ENCODE assay signal across 23 mouse cellular contexts in the genomic region with DNA sequence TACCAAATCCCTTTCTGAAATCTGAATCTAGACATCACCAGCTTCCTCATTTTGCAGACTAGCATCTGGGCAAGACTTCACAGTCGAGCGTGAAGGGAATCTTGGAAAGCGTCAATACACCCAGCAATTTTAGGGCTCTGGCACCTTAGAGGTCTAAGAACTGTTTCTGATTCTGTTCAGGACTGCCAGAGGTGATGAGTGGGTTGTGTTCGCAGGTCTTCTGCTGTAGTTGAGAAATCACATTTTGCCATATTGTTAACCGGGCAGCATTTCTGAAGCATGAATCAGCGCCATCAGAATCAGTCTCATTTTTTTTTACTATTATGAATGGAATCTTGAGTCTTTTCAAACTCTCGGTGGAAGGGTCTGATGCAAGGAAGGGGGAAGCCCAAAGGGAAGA.
DNase-seq lines count a peak whose midpoint lies in the region; ATAC-seq and TF ChIP-seq lines count a peak whose summit lies in the region.
"Had no signal": no experiment of that assay in that cellular context is flagged by ENCODE, and none has a peak within 500 bp of the region (broad histone marks: within the 10 kb centered on the region; RNA-seq: fewer than 3 reads in every experiment).

No protein-coding gene starts in this region.

- no peaks in the 10 kb centered on the region for H3K4me1 ChIP-seq in thymus, adult 2 months (replicated peaks; ENCODE audit: control insufficient read depth, insufficient read depth, low read length)
- H3K4me1 ChIP-seq in midbrain, postnatal 0 days (ENCODE audit: insufficient read depth, low read length) = no peaks in the 10 kb centered on the region
- H3K4me1 ChIP-seq: forebrain, embryonic 12.5 days; hindbrain, embryonic 12.5 days; liver, embryonic 12.5 days; midbrain, embryonic 10.5 days had no signal

- no peak overlapping the region for H3K9ac ChIP-seq in midbrain, postnatal 0 days (replicated peaks; ENCODE audit: low read length, poor library complexity, severe bottlenecking)
- H3K9ac ChIP-seq: embryonic facial prominence, embryonic 12.5 days; forebrain, embryonic 12.5 days; hindbrain, embryonic 12.5 days; limb, embryonic 13.5 days; liver, embryonic 12.5 days had no signal

- H3K27ac ChIP-seq in thymus, adult 2 months (ENCODE audit: control insufficient read depth, insufficient read depth, low read length) = no peak overlapping the region
- H3K27ac ChIP-seq in midbrain, postnatal 0 days (ENCODE audit: low read depth, low read length) = no peak overlapping the region
- H3K27ac ChIP-seq: embryonic facial prominence, embryonic 12.5 days; forebrain, embryonic 12.5 days; hindbrain, embryonic 12.5 days; limb, embryonic 13.5 days; liver, embryonic 12.5 days; midbrain, embryonic 10.5 days had no signal

- no peak overlapping the region for H3K4me2 ChIP-seq in midbrain, postnatal 0 days (ENCODE audit: low read depth, low read length, poor library complexity, severe bottlenecking)
- H3K4me2 ChIP-seq: embryonic facial prominence, embryonic 12.5 days; forebrain, embryonic 12.5 days; hindbrain, embryonic 12.5 days; limb, embryonic 13.5 days; liver, embryonic 12.5 days had no signal

- no peaks in the 10 kb centered on the region for H3K27me3 ChIP-seq in thymus, adult 2 months (ENCODE audit: control insufficient read depth, insufficient read depth, low read length)
- H3K27me3 ChIP-seq in midbrain, postnatal 0 days (ENCODE audit: insufficient read depth, low read length) = no peaks in the 10 kb centered on the region
- H3K27me3 ChIP-seq: embryonic facial prominence, embryonic 12.5 days; forebrain, embryonic 12.5 days; hindbrain, embryonic 12.5 days; limb, embryonic 13.5 days; liver, embryonic 12.5 days had no signal

- peak; percentile 66 for DNase-seq in right cerebral cortex, adult 18-20 months
- no peak for DNase-seq in right cerebral cortex, postnatal 4 days
- DNase-seq in brain, adult 2 months (ENCODE audit: low read depth, low spot score) = peak; percentile 78
- DNase-seq in left cerebral cortex, postnatal 25 days (ENCODE audit: low spot score in 2 of 2) = peak; percentile 30 to 85
- no peak for DNase-seq in thymus, adult 2 months
- no peak for DNase-seq in midbrain, postnatal 0 days (ENCODE audit: low spot score)
- DNase-seq: cerebellum, adult 11-12 months; cerebellum, postnatal 14 days; gastrocnemius, postnatal 36 days; kidney, postnatal 36 days; layer of hippocampus, postnatal 36 days; lung, adult 18-20 months; lung, postnatal 10 days; spleen, adult 18-20 months; thymus, postnatal 14 days had no signal

- no peaks in the 10 kb centered on the region for H3K9me3 ChIP-seq in midbrain, postnatal 0 days (ENCODE audit: low read length)
- H3K9me3 ChIP-seq: embryonic facial prominence, embryonic 12.5 days; forebrain, embryonic 12.5 days; hindbrain, embryonic 12.5 days; limb, embryonic 13.5 days; liver, embryonic 12.5 days; midbrain, embryonic 10.5 days had no signal

- no peak for TF ChIP-seq POLR2A in thymus, adult 2 months (IDR thresholded peaks at IDR 0.05; ENCODE audit: control insufficient read depth, extremely low read depth, insufficient read depth, low read length, poor library complexity)

- intact Hi-C loops in left cerebral cortex, postnatal 25 days (cut with DNase I) = no loop called here

- ATAC-seq in midbrain, postnatal 0 days (ENCODE audit: low FRiP score) = no peak
- no peak for ATAC-seq in granulocyte monocyte progenitor cell, adult 5-6 weeks (replicated peaks; ENCODE audit: poor library complexity, severe bottlenecking)
- ATAC-seq: intestine, postnatal 0 days; liver, embryonic 12.5 days had no signal

- WGBS in thymus, adult 2 months = 79% methylated on average over 7 of the region's 7 CpGs
- 79% methylated on average over 7 of the region's 7 CpGs for WGBS in midbrain, postnatal 0 days

- H3K36me3 ChIP-seq in thymus, adult 2 months (ENCODE audit: control insufficient read depth, insufficient read depth, low read length) = no peaks in the 10 kb centered on the region
- no peaks in the 10 kb centered on the region for H3K36me3 ChIP-seq in midbrain, postnatal 0 days (ENCODE audit: insufficient read depth, low read length)
- H3K36me3 ChIP-seq: embryonic facial prominence, embryonic 12.5 days; forebrain, embryonic 12.5 days; hindbrain, embryonic 12.5 days; limb, embryonic 13.5 days; liver, embryonic 12.5 days; midbrain, embryonic 10.5 days had no signal

- H3K4me3 ChIP-seq in thymus, adult 2 months (ENCODE audit: control insufficient read depth, insufficient read depth, low read length) = no peak overlapping the region
- no peak overlapping the region for H3K4me3 ChIP-seq in midbrain, postnatal 0 days (ENCODE audit: low read depth, low read length)
- H3K4me3 ChIP-seq: embryonic facial prominence, embryonic 12.5 days; forebrain, embryonic 12.5 days; hindbrain, embryonic 12.5 days; limb, embryonic 13.5 days; liver, embryonic 12.5 days; midbrain, embryonic 10.5 days had no signal

- no peak for TF ChIP-seq CTCF in thymus, adult 2 months (IDR thresholded peaks at IDR 0.05; ENCODE audit: borderline replicate concordance, control insufficient read depth, extremely low read depth, insufficient read depth, low read length, poor library complexity)
- no peak for TF ChIP-seq CTCF in midbrain, postnatal 0 days (IDR thresholded peaks at IDR 0.05)

Comparison
In these comparisons a context has a peak if more than half of its experiments do, and no peak if none do; other contexts are left out.
1. DNase-seq: peak in right cerebral cortex, adult 18-20 months (single experiment), brain, adult 2 months (single experiment) and left cerebral cortex, postnatal 25 days (2 of 2); none in right cerebral cortex, postnatal 4 days (single experiment), thymus, adult 2 months (single experiment) and midbrain, postnatal 0 days (single experiment).